Mouse (Mus musculus): Measurements from ENCODE around the gene Pnn. TPM values are rescaled to one million over a fixed set of nuclear protein-coding genes. Genes with fewer than 3 reads are reported as not detected.
"Not testable (repeated sequence)": the region's sequence is repeated elsewhere in the genome, so short reads cannot be mapped to it uniquely, and the experiment has no call there.

Pnn gene
- total RNA-seq (2021), result 10 to 100 TPM; 32.4 to 41.1 TPM
- long read RNA-seq, experiment 1, transcript Pnn-201 (9 exons, 3,485 nt), result major isoform, 61 of 66 reads
- long read RNA-seq, experiment 1, partial matches to known transcripts, result 1 of 66 reads
- long read RNA-seq, experiment 1, other reads (novel, unspliced or antisense), result 4 of 66 reads
- long read RNA-seq, experiment 2, transcript Pnn-201 (9 exons, 3,485 nt), result major isoform, 61 of 66 reads
- long read RNA-seq, experiment 2, partial matches to known transcripts, result 0 of 66 reads
- long read RNA-seq, experiment 2, other reads (novel, unspliced or antisense), result 5 of 66 reads

DNA sequence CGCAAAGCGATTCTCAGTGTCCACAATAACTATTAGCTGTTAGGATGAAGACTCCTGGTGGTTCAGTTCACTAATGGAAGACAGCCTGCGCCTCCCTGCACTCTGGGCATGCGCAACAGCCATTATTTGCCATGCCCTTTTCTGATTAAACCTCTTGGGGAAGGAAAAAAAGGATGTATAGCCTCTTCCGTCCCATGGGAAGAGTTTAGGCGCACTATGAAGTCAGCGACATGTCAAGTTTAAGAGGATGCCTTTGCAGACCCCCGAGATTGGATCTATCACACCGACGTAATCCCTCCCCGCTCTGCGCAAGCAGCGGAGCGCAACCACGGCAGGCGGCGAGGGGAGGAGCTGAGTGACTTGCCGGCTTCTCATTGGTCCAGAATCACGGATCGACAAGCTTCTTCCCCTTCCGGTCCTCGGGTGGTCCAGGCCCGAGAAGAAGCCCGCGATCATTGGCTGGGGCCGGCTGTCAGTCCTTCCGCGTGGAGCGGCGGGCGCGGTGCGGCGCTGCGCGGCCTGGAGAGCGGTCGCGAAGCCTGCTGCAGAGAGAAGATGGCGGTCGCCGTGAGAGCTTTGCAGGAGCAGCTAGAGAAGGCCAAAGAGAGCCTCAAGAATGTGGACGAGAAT is at the start of gene Pnn:
Pnn (plus strand) TSS at position 437 of the 630 bp plus-strand sequence.
- DNase-seq (ENCODE audit: low spot score in 2 of 2), result peak; percentile 92 to 96

- DNase-seq (ENCODE audit: low spot score in 2 of 2), result no peak
Measured at GRCm38 (mm10) chr12:59017970-59018369, 48.7 kb upstream of the Pnn start.

DNA sequence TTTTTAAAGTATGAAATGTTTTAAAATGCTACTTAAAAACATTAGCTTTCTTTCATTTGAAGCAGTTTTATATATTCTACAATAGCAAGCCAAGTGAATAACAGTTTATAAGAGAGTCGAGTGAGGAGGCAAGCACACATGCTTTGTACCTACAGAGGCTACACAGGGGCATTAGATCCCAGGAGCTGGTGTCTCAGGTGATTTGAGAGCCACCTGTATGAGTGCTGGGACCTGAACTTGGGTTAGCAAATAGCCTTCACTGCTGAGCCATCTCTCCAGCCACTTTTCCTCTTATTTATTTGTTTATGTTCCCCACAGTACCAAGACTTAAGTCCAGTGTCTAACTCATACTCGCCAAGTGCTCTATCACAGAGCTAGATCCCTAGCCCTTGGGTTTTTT is 46.8 kb upstream of the Pnn start:
- no peak for DNase-seq (ENCODE audit: low spot score in 2 of 2)

GRCm38 (mm10) chr12:59021306-59021705 is 45.4 kb upstream of the Pnn start:
- no peak for DNase-seq (ENCODE audit: low spot score in 2 of 2)

GRCm38 (mm10) chr12:59032101-59032500 is 34.6 kb upstream of the Pnn start:
- DNase-seq (ENCODE audit: low spot score in 2 of 2), result no peak

DNA sequence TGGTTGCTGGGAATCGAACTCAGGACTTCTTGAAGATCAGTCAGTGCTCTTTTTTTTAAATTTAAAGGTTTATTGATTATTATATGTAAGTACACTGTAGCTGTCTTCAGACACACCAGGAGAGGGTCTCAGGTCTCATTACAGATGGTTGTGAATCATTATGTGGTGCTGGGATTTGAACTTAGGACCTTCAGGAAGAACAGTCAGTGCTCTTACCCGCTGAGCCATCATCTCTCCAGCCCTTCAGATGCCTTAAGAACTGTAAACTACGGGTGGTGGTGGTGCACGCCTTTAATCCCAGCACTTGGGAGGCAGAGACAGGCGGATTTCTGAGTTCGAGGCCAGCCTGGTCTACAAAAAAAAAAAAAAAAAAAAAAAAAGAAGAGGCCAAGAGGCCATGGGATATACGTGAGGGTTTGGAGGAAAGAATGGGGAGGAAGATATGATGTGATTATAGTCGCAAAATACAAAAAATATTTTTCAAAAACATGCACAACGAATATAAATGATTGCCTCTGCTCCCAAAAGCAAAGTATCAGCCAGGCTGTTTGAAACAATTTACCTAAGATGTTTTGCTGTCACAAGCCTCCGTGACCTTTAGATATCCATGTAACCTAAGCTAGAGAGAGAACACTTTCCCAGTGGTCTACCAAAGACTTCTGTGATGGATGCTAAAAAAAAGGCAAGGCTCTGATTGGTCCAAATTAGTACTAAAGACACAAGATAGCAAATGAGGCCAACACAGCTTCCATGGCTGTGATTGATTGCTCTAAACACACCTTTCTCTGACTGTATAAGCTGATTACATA is 27.3 kb upstream of the Pnn start:
- DNase-seq (ENCODE audit: low spot score in 2 of 2), result no peak

- DNase-seq (ENCODE audit: low spot score in 2 of 2), result peak in 1 of 2 experiments; percentile 24
Measured at GRCm38 (mm10) chr12:59039971-59040844, 26.5 kb upstream of the Pnn start.

DNA sequence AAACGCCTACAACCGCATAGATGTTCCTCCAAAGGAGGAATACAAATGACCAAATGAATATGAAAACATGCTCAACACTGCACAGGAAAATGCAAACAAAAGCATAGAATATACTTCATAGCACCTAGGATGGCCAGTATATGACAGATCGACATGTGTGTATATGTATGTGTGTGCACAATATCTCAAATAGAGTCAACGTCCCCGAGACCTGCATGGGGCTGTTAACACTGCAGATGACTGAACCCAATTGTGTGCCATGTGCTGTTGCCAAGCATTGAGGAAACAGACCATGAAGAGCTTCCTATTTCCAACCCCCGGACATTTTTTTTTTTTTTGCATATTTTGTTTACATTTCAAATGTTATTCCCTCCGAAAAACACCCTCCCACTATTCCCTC is 25.8 kb upstream of the Pnn start:
- no peak for DNase-seq (ENCODE audit: low spot score in 2 of 2)

DNA sequence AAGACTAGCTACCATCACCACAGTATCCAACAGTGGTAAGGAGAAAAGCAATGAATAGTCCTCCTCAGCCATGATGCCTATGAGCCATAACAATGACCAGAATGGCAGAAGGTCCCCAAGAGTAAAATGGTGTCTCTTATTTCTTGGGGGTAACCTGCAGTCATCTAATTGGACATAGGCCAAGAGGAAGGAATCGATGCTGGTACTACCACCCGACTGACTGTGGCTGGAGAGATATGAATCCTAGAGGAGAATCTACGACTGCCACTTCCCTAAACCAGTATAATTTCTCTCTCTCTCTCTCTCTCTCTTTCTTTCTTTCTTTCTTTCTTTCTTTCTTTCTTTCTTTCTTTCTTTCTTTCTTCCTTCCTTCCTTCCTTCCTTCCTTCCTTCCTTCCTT is 14.2 kb upstream of the Pnn start:
- DNase-seq (ENCODE audit: low spot score in 2 of 2), result no peak

GRCm38 (mm10) chr12:59053166-59053565 is 13.5 kb upstream of the Pnn start:
- DNase-seq (ENCODE audit: low spot score in 2 of 2), result no peak

- no peak for DNase-seq (ENCODE audit: low spot score in 2 of 2)
Measured at GRCm38 (mm10) chr12:59053976-59054375, 12.7 kb upstream of the Pnn start.

- no peak for DNase-seq (ENCODE audit: low spot score in 2 of 2)
Measured at GRCm38 (mm10) chr12:59055196-59055850, 11.4 kb upstream of the Pnn start.

DNA sequence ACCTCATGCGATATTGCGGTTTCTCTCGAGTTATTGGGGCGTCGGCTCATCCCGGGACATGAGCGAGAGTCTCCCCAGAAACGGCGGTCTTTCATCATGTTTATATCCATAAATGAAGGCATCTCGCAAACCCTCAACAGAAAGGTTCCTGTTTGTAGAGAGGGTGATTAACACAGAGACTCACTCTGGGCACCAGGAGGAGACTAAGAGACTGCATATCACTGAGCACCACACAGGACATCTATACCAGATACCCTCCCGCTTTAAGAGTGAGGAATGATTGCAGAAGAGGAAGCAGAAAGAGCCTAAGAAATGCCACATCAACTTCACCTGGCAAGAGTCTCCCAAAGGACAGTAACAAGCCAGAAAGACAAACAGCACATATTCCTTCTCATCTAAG is 10.5 kb upstream of the Pnn start:
- DNase-seq (ENCODE audit: low spot score in 2 of 2), result no peak

GRCm38 (mm10) chr12:59058242-59058641 is 8.4 kb upstream of the Pnn start:
- DNase-seq (ENCODE audit: low spot score in 2 of 2), result not testable (repeated sequence)

DNA sequence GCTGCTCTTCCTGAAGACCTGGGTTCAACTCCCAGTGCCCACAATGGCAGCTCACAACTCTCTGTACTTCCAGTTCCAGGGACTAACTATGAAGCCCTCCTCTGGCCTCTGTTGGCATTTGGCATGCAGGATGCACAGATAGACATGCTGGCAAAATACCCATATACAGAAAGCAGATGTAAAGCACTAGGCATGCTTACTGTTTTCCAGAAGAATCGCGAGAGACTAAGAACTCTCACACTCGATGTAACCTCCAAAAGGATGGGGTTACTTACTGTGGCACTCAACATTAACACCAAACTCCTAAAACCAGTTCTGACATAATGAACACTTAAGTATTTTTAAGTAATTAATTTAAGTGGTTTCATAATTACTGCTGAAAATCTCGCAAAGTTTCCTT is 6.4 kb upstream of the Pnn start:
- DNase-seq (ENCODE audit: low spot score in 2 of 2), result no peak

- peak; percentile 63 to 82 for DNase-seq (ENCODE audit: low spot score in 2 of 2)
Measured at GRCm38 (mm10) chr12:59060993-59061595, 5.6 kb upstream of the Pnn start, which contains the start of gene Trappc6b. Gene Trappc6b (minus strand): TSS chr12:59061472.

DNA sequence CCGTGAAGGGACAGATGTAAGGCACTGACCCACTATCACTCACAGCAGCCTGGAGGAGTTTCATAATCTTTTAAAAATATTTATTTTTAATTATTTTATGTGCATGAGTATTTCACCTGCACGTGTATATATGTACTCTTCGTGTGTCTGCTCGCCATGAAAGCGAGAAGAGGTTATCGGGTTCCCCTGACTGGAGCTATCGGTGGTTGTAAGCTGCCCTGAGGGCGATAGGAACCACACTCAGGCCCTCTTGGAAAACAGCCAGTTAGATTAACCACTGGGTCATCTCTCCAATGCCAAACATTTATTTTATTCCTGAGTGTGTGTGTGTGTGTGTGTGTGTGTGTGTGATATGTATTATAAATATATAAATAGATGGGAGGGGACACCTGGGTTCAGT is 1.8 kb upstream of the Pnn start:
- DNase-seq (ENCODE audit: low spot score in 2 of 2), result no peak

GRCm38 (mm10) chr12:59065776-59066175 is 908 bp upstream of the Pnn start:
- no peak for DNase-seq (ENCODE audit: low spot score in 2 of 2)

DNA sequence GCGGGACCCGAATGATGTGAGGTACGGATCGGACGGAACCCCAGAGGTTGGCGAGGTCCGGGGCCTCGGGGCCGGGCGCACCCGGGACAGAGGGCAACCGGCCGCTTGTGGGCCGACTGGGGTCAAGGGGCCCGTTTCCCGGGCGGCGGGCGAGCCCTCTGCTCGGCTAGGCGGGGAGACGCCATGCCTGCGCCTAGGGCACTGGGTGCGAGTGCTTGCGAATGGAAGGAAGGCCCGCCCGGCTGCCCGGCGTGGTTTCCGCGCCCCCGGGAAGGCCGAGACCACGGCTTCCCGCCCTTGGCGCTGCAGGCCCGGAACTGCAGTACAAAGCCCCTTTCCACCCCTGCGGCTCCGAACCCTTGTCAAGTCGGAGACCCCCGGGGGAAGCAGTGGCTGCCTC is 411 bp downstream of the Pnn start:
- DNase-seq (ENCODE audit: low spot score in 2 of 2), result peak; percentile 36 to 53

- DNase-seq (ENCODE audit: low spot score in 2 of 2), result no peak
Measured at GRCm38 (mm10) chr12:59068791-59069190, 2.1 kb downstream of the Pnn start.

Measured in gastrocnemius, postnatal 4 days (tissue).